Mouse (Mus musculus) kidney, postnatal 14 days (tissue): Measurements from ENCODE around the gene Luc7l.

Experiments used
- DNase-seq: peaks from one replicate; pipeline ENCODE4 v3.0.0; 2022; ENCODE audit warnings: mixed read lengths

Luc7l gene

DNA sequence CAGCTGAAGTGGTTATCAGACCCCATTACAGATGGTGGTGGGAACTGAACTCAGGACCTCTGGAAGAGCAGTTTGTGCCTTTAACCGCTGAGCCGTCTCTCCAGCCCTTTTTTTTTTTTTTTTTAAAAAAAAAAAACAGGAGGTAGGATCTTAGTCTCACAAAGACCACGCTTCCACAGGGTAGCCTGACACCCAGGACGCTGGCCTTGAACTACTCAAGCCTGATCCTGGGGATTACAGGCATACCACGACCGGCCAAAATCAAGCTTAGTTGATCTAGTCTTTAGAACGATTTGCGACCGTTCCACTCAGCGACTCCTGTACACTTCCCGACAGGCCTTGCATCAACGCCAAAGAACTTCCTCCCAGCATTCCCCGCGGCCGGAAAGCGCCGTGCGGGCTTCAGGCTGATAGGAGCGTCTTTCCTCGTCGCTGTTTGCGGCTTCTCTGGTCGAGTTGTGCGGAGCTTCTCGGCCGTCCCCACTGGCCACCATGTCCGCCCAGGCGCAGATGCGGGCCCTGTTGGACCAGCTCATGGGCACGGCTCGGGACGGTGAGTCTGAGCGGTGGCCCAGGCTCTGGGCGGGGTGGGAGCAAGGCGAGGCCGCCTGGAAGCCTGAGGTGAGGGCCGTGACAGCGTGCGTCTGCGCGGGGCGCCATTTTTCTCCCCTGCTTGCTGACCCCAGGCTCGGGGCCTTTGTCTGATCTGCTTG, at the start of gene Luc7l:
Gene Luc7l, plus strand, starts transcription at position 358 of the 713 bp plus-strand sequence.
- peak; percentile 96 for DNase-seq

DNA sequence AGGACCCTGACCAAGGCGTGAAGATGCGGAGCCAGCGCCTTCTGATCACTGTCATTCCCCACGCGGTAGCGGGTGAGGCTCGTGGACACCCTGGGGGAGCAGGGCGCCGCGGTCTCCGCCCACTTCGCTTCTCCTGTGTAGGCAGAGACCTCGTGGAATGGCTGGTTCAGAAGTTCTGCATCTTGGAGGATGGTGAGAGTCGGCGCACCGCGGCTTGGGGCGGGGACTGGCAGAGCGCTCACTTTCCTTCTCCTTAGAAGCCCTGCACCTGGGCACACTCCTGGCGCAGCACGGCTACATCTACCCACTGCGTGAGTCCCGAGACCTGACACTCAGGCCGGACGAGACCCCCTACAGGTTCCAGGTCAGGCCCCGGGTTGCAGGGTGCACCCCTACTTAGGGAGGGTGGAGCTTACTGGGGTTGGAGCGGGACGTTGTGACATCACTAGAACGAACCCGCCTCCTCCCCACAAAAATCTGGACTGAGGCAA, 49.3 kb upstream of the Luc7l start:
- DNase-seq = peak; percentile 34

- no peak for DNase-seq
These were observed 47.9 kb upstream of the Luc7l start for GRCm38 (mm10) chr17:26204766-26205165.

DNA sequence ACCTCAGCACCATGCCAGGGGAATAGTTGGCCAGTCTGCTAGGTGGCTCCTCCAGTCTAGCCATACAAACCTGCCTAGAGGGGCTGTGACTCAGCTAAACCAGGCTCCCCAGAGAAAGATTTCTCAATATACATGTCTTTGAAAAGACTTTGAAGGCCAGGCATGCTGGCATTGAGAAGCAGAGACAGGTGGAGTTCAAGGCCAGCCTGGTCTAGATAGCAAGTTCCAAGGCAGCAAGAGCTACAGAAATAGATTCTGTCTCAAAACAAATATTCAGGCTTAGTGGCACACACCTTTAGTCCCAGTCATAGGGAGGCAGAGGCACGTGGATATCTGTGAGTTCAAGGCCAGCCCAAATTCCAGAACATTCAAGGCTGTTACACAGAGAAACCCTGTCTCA, 46.3 kb upstream of the Luc7l start:
- DNase-seq = no peak

DNA sequence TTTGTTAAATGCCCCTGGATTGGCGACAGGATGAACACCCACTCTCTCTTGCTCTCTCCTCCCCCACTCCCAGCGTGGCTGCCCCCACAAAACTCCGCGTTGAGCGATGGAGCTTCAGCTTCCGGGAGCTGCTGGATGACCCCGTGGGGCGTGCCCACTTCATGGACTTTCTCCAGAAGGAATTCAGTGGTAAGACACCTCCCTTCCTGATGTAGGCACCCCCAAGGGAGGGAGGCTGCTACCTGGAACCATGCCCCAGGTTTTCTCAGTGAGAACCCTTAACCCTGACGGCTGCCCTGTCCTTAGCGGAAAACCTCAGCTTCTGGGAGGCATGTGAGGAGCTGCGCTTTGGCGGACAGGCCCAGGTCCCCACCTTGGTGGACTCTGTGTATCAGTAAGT, 45.0 kb upstream of the Luc7l start, which contains the start of gene Arhgdig:
Gene Arhgdig, minus strand, starts transcription at position 101 of the 400 bp plus-strand sequence.
- no peak for DNase-seq

DNA sequence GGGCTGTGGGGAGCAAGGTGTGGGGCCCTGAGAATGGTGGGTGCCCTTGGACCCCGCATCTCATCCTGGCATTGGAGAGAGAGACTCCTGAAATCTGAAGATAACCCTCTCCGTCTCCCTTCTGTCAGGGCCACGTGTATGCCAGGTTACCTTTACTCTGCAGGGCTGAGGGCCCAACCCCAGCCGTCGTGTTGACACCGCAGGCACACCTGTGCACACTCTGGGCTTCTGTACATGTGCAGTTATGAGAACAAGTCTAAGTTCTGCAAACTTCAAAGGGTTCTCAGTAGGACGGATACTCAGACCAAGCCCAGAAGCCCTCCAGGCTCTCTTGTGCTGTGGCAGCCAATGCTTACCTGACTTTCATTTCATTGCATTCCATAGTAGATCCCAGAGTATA, 40.5 kb upstream of the Luc7l start:
- no peak for DNase-seq

- DNase-seq = no peak
These were observed 40.0 kb upstream of the Luc7l start for GRCm38 (mm10) chr17:26212681-26213080.

- DNase-seq = no peak
These were observed 31.2 kb upstream of the Luc7l start for GRCm38 (mm10) chr17:26221508-26221907.

- DNase-seq = peak; percentile 58
These were observed 27.5 kb upstream of the Luc7l start for GRCm38 (mm10) chr17:26225150-26225549.

DNA sequence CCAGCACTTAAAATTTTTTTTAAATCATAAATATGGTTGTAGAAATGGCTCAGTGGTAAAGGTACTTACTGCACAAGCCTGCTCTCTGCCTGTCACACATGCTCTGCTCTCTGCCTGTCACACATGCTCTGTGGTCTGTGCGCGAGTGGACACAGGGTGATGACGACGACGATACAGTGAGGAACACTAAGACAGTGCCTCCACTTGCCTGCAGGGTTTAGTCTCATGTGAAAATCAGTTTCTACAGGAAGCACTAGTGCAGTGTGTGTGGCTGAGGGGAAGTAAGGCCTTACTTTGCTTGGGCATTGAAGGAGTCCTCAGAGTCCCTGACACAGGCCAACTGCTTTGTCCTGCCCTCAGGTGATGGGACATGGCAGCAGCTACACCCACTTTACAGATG, 22.9 kb upstream of the Luc7l start:
- DNase-seq = no peak

DNA sequence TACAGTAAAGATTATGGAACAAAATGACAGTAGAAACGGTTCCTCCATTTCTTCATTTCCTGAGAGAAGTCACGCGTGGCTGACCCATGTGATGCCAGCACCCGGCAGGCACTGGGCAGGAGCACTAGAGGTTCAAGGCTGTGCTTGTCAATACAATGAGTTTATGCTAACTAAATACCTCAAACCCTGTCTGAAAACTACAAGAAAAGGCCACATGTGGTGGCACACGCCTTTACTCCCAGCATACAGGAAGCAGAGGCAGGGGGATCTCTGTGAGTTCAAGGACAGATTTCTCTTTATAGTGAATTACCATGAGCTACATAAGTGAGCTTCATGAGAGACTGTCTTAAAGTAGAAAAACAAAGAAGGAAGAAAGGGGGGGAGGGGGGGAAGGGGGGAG, 21.5 kb upstream of the Luc7l start:
- no peak for DNase-seq

DNA sequence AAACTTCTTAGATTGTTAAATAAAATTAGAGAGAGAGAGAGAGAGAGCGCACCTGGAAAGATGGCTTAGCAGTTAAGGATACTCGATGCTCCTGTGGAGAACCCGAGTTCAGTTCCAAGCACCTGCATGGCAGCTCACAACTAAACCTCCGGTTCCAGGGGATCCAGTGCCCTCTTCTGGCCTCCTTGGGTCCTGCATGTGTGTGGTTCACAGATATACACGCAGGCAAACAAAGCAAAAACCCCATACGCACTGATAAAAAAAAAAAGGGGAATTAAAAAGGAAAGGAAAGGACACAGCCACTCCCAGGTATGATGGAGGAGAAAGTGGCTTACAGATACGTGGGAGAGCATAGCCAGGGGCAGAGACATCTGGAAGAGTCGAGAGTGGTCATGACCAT, 19.8 kb upstream of the Luc7l start:
- no peak for DNase-seq

DNA sequence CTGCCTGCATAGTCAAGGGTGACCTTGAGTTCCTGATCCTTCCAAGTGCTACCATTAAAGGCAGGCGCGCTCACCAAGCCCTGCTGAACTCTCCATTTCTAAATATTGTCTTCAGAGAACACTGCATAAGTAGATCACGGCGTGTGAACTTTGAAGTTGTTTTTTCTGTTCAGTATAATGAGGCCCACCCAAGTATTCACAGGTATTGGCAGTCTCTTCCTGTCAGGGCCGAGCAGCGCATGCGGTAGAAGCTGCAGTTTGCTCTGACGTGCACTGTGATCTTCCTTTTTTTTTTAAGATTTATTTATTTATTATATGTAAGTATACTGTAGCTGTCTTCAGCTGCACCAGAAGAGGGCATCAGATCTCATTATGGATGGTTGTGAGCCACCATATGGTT, 18.3 kb upstream of the Luc7l start:
- DNase-seq = no peak

- DNase-seq = no peak
These were observed 17.4 kb upstream of the Luc7l start for GRCm38 (mm10) chr17:26235077-26235815.

DNA sequence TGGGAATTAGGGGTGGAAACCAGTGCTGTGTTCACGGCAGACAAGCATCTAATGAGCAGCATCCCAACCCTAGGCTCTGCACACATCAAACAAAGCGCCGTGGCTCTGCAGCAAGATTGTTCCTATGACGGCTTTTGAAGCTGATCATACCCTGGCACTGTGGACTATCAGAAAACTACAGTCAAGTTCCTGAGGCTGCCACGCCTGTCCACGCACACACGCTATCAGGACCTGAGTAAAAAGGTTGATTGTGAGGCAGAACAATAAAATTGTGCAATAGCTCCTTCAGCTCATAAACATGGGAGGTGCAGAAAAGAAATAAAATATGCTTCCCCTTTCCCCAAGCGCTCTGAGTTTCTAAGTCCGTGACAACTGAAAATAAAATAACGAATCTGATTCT, 15.0 kb upstream of the Luc7l start:
- no peak for DNase-seq

- DNase-seq = no peak
These were observed 13.1 kb upstream of the Luc7l start for GRCm38 (mm10) chr17:26239551-26239950.

- DNase-seq = no peak
These were observed 12.4 kb upstream of the Luc7l start for GRCm38 (mm10) chr17:26240120-26240790.

DNA sequence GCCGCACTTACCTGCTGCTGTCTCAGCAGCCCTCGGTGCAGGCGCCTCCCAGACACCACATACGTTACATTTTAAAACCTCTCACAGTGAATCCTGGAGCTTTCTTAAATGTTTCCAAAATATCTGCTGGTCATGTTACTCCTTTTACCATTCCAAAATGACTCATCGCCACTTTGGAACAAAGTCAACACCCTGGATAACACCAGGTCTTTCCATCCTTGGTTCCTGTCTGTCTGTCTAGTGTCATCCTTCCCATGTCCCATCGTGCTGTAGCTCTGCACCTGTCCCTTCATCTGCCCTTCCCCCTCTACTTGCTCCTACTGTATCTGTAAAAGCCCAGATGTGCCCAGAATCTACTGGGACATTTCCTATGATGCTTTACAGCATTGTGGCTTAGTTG, 11.7 kb upstream of the Luc7l start:
- no peak for DNase-seq

DNA sequence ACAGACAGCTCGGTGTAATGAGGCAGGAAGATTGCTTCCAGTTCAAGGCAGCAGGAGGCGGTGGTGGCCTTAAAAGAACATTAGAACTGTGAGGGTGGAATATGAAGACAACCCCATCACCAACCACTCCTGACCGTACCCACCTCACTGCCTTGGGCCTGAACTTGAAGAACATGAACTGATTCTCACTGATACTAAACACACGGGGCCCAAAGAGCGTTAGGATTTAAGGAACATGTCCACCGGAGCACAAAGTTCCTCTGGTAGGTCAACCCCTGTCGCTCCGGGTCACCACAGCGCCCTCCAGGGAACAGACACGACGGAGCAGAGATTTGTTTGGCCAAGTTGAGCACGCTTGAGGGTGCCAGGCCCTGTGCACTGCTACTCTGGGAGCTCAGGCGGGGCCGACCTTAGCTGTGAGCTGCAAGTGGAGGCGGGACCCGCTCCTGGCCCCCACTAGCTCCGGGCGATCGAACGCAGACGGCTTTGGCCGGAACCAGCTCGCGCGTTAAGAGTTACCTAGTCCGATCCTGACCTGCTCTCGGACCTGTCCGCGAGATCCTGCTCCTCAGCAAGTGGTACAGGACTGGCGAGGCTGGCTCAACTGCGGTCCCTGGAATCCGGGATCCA, 9.1 kb upstream of the Luc7l start:
- no peak for DNase-seq

DNA sequence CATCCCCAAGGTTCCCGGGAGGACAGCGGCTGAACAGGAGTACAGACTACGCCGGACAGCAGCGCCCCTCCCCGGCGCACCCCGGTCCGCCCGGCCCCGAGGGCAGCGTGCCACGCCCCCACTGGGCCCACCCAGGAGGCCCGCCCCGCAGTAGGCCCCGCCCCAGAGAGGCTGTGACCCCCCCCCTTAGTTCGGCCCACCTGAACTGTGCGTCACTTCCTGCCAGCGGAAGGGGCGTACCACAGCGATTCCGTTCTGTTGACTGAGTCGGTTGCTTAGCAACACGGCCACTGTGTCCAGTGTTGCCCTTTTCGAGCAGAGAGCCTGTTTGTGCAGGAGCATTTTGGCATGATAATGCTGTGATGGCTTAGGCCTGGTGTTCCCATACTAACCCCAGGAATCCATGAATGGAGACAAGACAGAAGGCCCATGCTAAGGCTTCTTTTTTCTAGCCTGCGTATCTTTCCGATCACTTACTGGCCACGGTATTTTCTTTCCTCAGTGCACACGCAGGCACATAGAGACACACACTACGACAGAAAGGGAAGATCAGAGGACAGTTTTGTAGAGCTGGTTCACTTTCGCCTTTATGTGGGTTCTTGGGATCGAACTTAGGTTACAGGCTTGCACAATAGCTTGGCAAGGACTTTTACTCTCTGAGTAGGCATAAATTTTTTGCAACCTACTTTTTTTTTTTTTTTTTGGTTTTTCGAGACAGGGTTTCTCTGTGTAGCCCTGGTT, 8.4 kb upstream of the Luc7l start, which contains the start of gene Fam234a:
Gene Fam234a, minus strand, starts transcription at position 142 of the 741 bp plus-strand sequence.
- peak; percentile 98 for DNase-seq

DNA sequence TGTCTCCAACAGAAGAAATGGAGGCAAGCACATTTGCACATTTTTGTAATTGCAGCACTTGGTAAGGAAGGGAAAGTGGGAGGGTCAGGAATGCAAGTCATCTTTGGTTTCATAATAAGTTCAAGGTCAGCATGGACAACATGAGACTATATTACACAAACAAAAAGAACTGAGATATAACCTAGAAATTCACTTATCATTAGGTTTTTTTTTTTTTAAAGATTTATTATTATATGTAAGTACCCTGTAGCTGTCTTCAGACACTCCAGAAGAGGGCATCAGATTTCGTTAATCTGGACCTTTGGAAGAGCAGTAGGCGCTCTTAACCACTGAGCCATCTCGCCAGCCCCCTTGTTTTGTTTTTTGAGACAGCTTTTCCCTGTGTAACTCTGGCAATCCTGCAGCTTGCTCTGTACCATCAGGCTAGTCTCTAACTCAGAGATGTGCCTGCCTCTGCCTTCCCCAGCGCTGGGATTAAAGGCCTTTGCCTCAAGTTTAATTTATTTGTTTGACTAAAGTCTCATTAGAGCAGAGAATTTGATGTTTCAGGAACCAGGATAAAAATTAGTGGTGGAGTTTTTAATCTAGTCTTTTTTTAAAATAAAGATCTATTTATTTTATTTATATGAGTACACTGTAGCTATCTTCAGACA, 684 bp upstream of the Luc7l start:
- DNase-seq = no peak

DNA sequence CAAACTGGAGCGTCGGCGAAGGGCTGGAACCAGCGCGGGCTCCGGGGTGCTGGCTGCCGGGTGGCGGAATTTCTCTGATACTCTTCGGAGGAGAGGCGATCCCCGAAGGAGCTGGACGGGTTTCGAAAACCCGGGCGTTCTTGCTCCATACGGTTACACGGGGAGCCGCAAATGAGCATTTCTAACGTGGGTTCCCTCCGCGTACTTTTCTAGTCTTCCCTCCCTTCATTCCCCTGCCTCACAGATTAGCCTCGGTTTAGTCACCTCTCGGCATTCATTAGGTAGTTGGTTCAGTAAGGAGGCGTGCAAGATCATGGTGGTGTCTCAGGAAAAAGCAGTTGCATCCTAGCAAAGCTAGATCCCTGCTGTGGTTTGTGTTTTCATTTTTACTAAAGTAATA, 703 bp downstream of the Luc7l start:
- DNase-seq = no peak
